Mouse (Mus musculus) layer of hippocampus, postnatal 10 days (tissue): ENCODE results near the gene Rap1gds1. TPM values are rescaled to one million over a fixed set of nuclear protein-coding genes. Genes with fewer than 3 reads are reported as not detected.

ENCODE experiments used
- DNase-seq, 2 experiments: peaks; one replicate each; pipeline ENCODE4 v3.0.0; 2021; ENCODE audit warnings: low spot score in 2 of 2
- total RNA-seq, 2 experiments: library from RNA; stranded (reverse); gene quantifications; 2 replicates each; pipeline ENCODE4 v1.2.3; 2021

Gene Rap1gds1
- total RNA-seq, 2 experiments from 2014 or later: 223 to 233 TPM

- DNase-seq: no peak
These were observed 193.2 kb downstream of the Rap1gds1 start for GRCm38 (mm10) chr3:138881725-138882347.

- DNase-seq: no peak
These were observed 193.8 kb downstream of the Rap1gds1 start for GRCm38 (mm10) chr3:138880999-138881724.

- no peak for DNase-seq
These were observed 197.3 kb downstream of the Rap1gds1 start for GRCm38 (mm10) chr3:138877741-138878140.

- no peak for DNase-seq
These were observed 198.1 kb downstream of the Rap1gds1 start for GRCm38 (mm10) chr3:138876931-138877361.

DNA sequence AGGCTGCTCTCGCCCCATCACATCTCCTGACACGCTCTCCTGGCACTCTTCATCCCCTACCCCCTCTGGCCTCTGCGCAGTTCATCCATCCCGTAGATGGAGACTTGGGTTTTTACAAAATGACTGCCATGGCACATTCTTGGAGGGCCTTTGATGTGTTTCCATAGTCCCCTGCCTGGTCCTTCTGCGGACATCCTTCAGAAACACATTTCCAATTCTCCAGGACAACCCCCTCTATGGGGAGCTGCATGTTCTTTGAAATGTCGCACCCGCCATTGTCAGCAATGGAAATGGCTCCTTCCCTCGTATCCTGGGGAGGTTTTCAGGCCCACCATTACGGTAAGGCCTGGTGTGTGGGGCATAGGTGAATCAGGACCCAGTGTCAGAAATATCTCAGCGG, 198.6 kb downstream of the Rap1gds1 start:
- DNase-seq: no peak

DNA sequence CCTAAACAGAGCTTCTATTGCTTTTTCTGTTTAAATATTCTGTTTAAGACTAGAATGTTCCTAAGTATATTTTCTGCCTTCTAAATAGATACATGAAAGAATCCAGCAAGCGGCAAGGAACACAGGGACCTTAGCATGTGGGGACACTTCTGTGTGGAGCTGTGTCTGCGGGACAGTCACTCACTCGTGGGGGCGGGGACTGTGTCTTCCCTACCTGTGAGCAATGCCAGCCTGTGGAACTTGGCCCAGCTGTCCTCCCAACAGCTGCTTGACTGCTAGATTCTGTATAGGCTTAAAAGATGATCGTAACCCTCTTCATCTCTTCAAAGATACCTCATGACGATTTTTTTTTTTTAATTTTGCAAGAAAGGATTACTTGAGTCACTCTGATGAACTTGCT, 199.1 kb downstream of the Rap1gds1 start:
- DNase-seq: no peak

Other genes with a start within 250 kb of the Rap1gds1 start
- gene Stpg2, start 130.5 kb upstream of the Rap1gds1 start, total RNA-seq: under 1 TPM in 1 of 2 experiments, not detected in 1; 0.30 TPM